Mouse (Mus musculus): ENCODE results near the gene H2-K1. TPM values are rescaled to one million over a fixed set of nuclear protein-coding genes. Genes with fewer than 3 reads are reported as not detected.
A peak's percentile ranks its signal among the peaks of the same experiment; 100 is the strongest.
"Not testable (repeated sequence)": the region's sequence is repeated elsewhere in the genome, so short reads cannot be mapped to it uniquely, and the experiment has no call there.

Gene H2-K1
- total RNA-seq, 2 experiments from 2014 or later, result 664 to 1,054 TPM

DNA sequence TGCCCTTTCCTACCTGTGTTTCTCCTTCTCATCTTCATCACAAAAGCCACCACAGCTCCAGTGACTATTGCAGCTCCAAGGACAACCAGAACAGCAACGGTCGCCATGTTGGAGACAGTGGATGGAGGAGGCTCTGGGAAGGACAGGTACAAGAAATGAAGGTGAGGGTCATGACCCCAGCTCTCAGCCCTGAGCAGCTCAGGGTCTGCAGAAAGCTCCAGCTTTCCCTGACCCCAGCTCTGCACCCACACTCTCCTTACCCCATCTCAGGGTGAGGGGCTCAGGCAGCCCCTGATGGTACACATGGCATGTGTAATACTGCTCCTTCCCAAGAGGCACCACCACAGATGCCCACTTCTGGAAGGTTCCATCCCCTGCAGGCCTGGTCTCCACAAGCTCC is 3.1 kb downstream of the H2-K1 start:
- ATAC-seq (replicated peaks; ENCODE audit: low FRiP score, low TSS enrichment, poor library complexity, severe bottlenecking), result not testable (repeated sequence)

- no peak for ATAC-seq (replicated peaks; ENCODE audit: low FRiP score, low TSS enrichment, poor library complexity, severe bottlenecking)
Measured at GRCm38 (mm10) chr17:33995651-33996050, 4.5 kb downstream of the H2-K1 start.

GRCm38 (mm10) chr17:33994959-33995358 is 5.2 kb downstream of the H2-K1 start:
- ATAC-seq (replicated peaks; ENCODE audit: low FRiP score, low TSS enrichment, poor library complexity, severe bottlenecking), result no peak

- ATAC-seq (replicated peaks; ENCODE audit: low FRiP score, low TSS enrichment, poor library complexity, severe bottlenecking), result peak; percentile 73
Measured at GRCm38 (mm10) chr17:33991788-33992664, 8.1 kb downstream of the H2-K1 start.

- ATAC-seq (replicated peaks; ENCODE audit: low FRiP score, low TSS enrichment, poor library complexity, severe bottlenecking), result not testable (repeated sequence)
Measured at GRCm38 (mm10) chr17:33982136-33982535, 18.0 kb downstream of the H2-K1 start.

DNA sequence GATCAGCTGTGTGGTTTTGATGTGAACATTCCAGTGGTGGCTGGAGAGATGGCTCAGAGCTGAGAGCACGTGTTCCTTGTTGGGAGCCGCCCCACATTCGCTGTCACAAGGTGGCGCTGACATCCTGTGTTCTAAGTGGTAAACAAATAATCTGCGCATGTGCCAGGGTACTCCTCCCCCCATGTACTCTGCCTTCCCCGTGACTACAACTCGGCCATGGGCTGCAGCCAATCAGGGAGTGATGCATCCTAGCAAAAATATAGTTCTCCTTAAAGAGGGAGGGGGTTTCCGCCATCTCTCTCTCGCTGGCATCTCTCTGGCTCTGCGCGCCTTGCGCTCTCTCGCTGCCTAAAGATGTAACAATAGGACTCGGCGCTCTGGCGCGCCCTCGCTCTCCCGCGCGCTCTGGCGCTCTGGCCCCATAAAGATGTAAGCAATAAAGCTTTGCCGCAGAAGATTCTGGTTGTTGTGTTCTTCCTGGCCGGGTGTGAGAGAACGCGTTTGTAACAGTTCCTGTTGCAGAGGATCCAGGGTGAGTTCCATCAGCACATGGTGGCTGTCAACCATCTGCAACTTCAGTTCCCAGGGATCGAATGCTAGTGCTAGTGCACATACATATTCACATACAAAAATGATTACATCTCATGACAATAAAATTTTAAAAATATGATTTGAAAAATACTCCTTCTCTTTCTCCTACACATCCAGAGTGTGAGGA is 18.8 kb downstream of the H2-K1 start:
- peak; percentile 81 for ATAC-seq (replicated peaks; ENCODE audit: low FRiP score, low TSS enrichment, poor library complexity, severe bottlenecking)

- no peak for ATAC-seq (replicated peaks; ENCODE audit: low FRiP score, low TSS enrichment, poor library complexity, severe bottlenecking)
Measured at GRCm38 (mm10) chr17:33980181-33981035, 19.7 kb downstream of the H2-K1 start.

DNA sequence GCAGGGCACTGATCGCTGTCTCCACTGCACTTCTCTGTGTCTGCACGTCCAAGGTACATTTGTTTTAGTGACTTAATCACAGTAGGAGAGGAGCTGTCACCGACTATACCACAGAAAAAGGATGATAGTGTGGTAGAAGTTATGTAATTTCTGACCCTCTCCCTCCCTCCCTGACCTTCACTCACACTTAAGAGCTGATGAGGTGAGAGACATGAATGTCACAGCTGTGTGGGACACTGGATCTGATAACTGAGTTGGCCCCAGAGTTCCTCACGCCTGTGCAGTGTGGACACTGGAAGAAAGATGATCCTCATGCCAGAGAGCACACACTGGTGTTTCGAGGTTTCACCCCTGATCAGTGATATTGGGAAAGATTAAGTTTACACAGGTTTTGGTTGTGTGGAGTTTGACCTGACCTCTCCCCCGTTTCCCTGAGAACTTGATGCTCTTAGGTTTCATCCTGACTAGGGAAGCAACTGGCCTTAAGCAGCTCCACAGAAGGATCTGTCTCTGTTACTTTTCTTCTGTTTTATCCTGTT is 20.6 kb downstream of the H2-K1 start:
- no peak for ATAC-seq (replicated peaks; ENCODE audit: low FRiP score, low TSS enrichment, poor library complexity, severe bottlenecking)

DNA sequence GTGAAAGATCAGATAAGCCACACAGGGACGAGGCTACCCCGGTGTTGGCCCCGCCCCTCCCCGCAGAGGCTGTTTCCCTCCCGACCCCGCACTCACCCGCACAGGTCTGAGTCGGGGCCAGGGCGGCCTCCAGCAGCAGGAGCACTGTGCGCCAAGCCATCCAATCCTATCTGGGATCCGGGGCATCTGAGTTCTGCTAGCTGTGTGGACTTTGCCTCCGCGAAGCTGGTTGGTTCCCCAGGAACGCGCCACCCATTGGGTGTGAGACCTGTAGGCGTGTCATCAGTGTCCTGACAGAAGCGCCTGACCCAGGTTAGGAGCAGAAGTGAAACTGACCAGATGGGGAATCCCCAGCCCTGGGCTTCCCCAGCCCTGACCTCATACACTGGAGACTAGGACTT is 21.5 kb downstream of the H2-K1 start:
- ATAC-seq (replicated peaks; ENCODE audit: low FRiP score, low TSS enrichment, poor library complexity, severe bottlenecking), result peak; percentile 82

DNA sequence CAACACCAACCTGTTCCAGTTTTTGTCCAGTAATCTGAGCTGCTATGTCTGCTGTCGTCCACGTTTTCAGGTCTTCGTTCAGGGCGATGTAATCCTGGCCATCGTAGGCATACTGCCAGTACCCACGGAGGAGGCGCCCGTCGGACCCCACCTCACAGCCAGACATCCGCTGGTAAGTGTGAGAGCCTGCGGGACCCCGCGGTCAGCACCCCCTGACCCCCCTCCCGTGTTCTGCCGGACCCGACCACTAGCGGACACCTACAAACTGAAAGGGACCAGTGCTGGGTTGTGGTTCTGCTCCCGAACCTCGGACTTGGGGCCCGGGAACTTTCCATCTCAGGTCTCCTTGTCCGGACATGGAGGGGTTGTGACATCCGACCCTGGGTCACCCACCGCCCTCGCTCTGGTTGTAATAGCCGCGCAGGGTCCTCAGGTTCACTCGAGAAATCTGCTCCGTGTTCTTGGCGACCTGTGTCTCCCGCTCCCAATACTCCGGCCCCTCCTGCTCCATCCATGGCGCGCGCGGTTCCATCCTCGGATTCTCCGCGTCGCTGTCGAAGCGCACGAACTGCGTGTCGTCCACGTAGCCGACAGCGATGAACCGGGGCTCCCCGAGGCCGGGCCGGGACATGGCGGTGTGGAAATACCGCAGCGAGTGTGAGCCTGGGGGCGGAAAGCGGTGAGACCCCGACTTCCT is 22.1 kb downstream of the H2-K1 start:
- no peak for ATAC-seq (replicated peaks; ENCODE audit: low FRiP score, low TSS enrichment, poor library complexity, severe bottlenecking)

DNA sequence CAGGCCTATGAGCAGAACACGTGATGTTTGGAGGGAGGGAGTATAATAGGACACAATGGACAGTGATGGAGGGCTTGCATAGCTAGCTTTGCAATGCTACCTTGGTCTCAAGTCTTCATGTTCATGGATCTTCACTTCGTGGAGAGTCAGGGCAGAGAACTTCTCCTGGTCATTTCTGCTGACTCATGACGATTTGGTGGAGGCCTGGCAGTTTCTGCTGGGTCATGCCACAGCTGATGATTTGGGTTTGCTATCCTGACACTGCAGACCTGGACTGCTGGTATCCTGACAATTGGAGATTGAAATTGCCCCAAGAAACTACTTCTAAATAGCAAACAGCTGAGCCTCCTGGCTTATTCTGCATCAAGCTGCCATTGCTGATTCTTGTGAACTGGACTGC is 26.6 kb downstream of the H2-K1 start:
- no peak for ATAC-seq (replicated peaks; ENCODE audit: low FRiP score, low TSS enrichment, poor library complexity, severe bottlenecking)

GRCm38 (mm10) chr17:33972691-33973090 is 27.5 kb downstream of the H2-K1 start:
- ATAC-seq (replicated peaks; ENCODE audit: low FRiP score, low TSS enrichment, poor library complexity, severe bottlenecking), result 0 out of 2 replicates have a peak, but pooled peaks have one; percentile 53

GRCm38 (mm10) chr17:33969394-33969793 is 30.8 kb downstream of the H2-K1 start:
- ATAC-seq (replicated peaks; ENCODE audit: low FRiP score, low TSS enrichment, poor library complexity, severe bottlenecking), result no peak

DNA sequence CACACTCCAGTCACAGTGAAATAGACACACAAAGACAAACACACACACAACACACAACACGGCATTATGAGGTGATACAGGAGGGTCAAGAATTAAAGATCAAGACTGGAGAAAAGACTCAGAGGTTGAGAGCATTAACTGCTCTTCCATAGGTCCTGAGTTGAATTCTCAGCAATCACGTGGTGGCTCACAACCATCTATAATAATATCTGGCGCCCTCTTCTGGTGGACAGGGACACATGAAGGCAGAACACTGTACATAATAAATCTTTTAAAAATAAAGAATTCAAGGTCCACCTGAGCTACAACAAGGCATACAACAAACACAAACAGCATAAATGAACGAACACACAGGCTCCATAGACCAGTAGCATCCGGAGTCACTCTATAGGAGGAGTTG is 31.2 kb downstream of the H2-K1 start:
- peak; percentile 38; the same call in 1 of the 2 replicates for ATAC-seq (replicated peaks; ENCODE audit: low FRiP score, low TSS enrichment, poor library complexity, severe bottlenecking)

DNA sequence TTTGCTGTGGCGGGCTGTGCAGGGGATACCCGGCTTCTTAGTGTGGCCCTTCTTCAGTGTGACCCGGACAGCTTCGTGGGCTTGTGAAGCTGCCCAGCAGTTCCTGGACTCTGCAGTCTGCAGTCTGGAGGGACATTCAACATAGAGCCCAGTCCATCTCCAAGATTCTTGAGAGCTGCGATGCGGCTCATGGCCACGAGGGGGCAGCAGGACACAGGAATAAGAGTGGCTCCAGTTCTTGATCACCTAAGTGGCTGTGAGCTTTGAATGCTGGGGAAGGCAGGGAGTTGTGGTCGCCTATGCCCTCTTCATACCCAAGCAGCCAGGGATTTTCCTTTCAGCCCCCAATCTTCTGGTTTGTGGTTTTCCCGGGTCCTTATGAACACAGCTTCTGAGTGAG is 31.7 kb downstream of the H2-K1 start:
- ATAC-seq (replicated peaks; ENCODE audit: low FRiP score, low TSS enrichment, poor library complexity, severe bottlenecking), result peak; percentile 75

- no peak for ATAC-seq (replicated peaks; ENCODE audit: low FRiP score, low TSS enrichment, poor library complexity, severe bottlenecking)
Measured at GRCm38 (mm10) chr17:33965846-33966550, 34.1 kb downstream of the H2-K1 start.

DNA sequence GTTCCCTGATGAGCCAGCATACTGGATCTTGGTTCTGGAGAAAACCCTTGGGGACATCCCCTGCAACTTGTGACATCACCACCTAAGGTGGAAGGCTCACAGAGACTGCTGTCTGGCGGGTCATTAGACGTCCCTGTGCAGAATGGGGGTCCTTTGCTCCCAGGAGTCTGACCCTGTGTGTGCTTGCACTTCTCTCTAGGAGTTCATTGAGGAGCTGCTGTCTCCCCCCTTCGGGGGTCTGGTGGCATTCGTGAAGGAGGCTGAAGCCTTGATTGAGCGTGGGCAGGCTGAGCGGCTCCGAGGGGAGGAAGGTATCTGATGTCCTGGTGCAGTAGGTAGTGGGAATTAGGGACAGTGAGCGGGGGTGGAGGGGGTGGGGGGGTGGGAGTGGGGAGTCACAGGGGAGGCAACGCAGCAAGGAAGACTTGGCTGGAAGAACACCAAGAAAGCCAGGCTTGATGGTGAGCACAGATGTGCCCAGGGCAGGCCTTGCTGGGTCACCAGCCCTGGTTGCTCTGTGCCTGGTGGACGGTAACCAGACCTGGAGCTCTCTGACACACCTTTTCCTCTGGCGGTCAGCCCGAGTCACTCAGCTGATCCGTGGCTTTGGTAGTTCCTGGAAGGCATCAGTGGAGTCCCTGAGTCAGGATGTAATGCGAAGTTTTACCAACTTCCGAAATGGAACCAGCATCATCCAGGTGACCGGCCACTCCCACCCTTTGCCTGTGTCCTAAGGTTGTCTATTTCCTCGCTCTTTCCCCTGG is 34.9 kb downstream of the H2-K1 start:
- no peak for ATAC-seq (replicated peaks; ENCODE audit: low FRiP score, low TSS enrichment, poor library complexity, severe bottlenecking)

GRCm38 (mm10) chr17:33962876-33963275 is 37.3 kb downstream of the H2-K1 start:
- no peak for ATAC-seq (replicated peaks; ENCODE audit: low FRiP score, low TSS enrichment, poor library complexity, severe bottlenecking)
